Mouse (Mus musculus) lung, postnatal 14 days (tissue): ENCODE measurements around the gene Sfrp2.

Source experiments
- DNase-seq: peaks from one replicate; pipeline ENCODE4 v3.0.0; 2021

Gene Sfrp2

GRCm38 (mm10) chr3:83765871-83766725 is at the start of gene Sfrp2:
Gene Sfrp2, plus strand, starts transcription at chr3:83766321.
- peak; percentile 14 for DNase-seq

- DNase-seq: no peak
Measured at GRCm38 (mm10) chr3:83717643-83718231, 48.4 kb upstream of the Sfrp2 start.

- DNase-seq: no peak
Measured at GRCm38 (mm10) chr3:83718662-83719061, 47.5 kb upstream of the Sfrp2 start.

- DNase-seq: no peak
Measured at GRCm38 (mm10) chr3:83728223-83728622, 37.9 kb upstream of the Sfrp2 start.

GRCm38 (mm10) chr3:83728675-83729390 is 37.3 kb upstream of the Sfrp2 start:
- DNase-seq: no peak

- no peak for DNase-seq
Measured at GRCm38 (mm10) chr3:83733985-83734384, 32.1 kb upstream of the Sfrp2 start.

GRCm38 (mm10) chr3:83736980-83737379 is 29.1 kb upstream of the Sfrp2 start:
- no peak for DNase-seq

- no peak for DNase-seq
Measured at GRCm38 (mm10) chr3:83740246-83740645, 25.9 kb upstream of the Sfrp2 start.

- DNase-seq: no peak
Measured at GRCm38 (mm10) chr3:83747276-83747675, 18.8 kb upstream of the Sfrp2 start.

- no peak for DNase-seq
Measured at GRCm38 (mm10) chr3:83747895-83748294, 18.2 kb upstream of the Sfrp2 start.

GRCm38 (mm10) chr3:83751625-83752024 is 14.5 kb upstream of the Sfrp2 start:
- DNase-seq: no peak

- DNase-seq: no peak
Measured at GRCm38 (mm10) chr3:83752196-83752595, 13.9 kb upstream of the Sfrp2 start.

- DNase-seq: no peak
Measured at GRCm38 (mm10) chr3:83755043-83755635, 11.0 kb upstream of the Sfrp2 start.

GRCm38 (mm10) chr3:83755666-83756065 is 10.5 kb upstream of the Sfrp2 start:
- no peak for DNase-seq

- no peak for DNase-seq
Measured at GRCm38 (mm10) chr3:83762361-83762760, 3.8 kb upstream of the Sfrp2 start.

GRCm38 (mm10) chr3:83763551-83764548 is 2.3 kb upstream of the Sfrp2 start:
- peak; percentile 80 for DNase-seq

GRCm38 (mm10) chr3:83766726-83767070 is 577 bp downstream of the Sfrp2 start:
- DNase-seq: no peak

- no peak for DNase-seq
Measured at GRCm38 (mm10) chr3:83767121-83767520, 1.0 kb downstream of the Sfrp2 start.

GRCm38 (mm10) chr3:83768293-83769035 is 2.3 kb downstream of the Sfrp2 start:
- DNase-seq: no peak

GRCm38 (mm10) chr3:83769036-83769410 is 2.9 kb downstream of the Sfrp2 start:
- no peak for DNase-seq

GRCm38 (mm10) chr3:83771160-83771869 is 5.2 kb downstream of the Sfrp2 start:
- no peak for DNase-seq
